Mouse (Mus musculus): ENCODE data around the gene Cnot10.

Cnot10 gene

DNA sequence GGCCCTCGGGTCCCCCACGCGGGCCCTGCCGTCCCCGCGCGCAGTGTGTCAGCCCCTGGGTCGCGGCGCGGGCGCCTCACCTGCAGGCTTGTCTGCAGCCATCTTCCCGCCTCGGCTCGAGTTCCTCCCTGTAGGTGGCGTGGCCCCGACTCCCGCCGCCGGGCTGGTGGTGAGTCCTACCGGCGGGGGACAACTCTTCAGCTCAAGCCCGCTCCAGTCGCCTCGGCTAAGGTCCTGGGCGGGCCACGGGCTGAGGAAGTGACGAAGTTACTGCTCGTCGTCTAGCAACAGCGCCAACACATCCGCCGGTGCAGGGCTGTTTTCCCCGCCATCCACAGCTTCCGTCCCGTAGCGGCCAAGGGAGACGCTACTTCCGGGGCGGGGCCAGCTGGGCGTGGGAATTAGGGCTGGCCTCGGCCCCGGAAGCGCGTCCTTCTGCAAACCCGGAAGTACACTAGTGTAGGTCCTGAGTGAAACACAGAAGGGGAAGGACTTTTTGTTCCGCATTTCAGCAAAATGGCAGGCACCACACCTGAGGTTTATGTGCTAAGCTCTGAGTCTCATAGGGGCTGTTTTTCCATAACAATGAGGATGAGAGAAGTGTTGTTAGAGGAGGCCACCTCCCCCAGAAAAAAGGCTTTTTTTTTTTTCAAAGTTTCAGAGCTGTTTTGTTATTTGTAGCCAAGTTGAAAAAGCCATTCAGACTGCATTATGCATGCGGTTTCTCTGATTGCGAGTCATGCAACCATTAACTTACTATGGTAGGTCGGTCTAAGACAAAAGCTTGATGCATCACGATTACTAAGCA is at the start of gene Cnot10:
TSS of gene Cnot10 (minus strand) at position 346 of the 808 bp plus-strand sequence.
- in situ Hi-C loops (cut with MboI, MseI): loop anchor here in 1 of 2 experiments (5.0 kb wide), 1 partner anchor 87 kb away; no protein-coding TSS in a partner anchor

DNA sequence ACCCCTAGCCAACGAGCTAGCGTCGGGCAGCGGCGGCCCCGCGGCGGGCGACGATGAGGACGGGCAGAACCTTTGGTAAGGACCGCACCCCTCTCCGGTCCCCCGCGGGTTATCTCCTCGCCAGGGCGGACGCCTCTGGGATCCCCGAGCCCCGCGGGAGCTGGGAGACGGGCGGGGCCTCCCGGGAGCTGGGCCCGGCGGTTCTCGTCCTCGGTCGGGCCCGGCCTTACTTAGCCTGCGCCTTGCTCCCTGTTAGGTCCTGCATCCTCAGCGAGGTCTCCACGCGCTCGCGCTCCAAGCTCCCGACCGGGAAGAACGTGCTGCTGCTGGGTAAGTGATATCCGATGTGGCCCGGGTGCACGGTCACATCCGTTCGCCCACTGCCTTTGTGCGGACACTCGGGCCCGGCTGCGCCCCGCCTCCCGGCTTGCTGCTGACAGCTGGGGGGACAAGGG is 49.0 kb upstream of the Cnot10 start:
- in situ Hi-C loops (cut with MboI, MseI): no loop called here

DNA sequence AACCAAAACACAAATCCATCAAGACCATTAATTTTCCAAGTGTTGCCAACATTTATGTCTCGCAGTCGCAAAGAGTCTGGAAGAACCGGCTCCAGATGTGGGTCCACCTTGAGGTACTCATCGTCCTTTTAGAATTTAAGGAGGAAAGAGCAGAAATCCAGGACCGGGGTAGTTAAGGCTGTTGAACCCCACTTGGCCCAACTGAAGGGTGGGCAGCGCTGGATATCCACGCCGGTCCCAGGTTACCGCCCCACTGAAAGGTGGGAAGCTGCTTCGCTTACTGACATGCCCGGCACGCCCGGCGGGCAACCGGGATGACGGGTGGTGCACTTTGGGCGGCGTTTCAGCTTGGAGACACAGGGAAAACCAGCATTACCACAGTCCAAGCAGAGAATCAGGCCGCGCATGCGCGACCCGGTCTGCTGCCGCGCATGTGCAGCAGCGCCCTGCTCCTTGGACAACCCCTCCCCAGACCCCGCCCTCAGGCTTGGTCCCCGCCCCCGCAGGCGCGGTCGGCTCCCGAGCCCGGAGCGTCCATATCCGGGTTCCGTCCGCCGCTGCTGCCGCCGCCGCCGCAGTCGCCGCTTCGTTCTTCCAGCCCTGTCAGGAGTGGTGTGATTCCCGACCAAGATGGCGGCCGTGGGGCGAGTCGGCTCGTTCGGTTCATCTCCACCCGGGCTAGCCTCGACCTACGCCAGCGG is 48.4 kb upstream of the Cnot10 start, which contains the start of gene Dync1li1:
TSS of gene Dync1li1 (plus strand) at position 539 of the 701 bp plus-strand sequence.
- in situ Hi-C loops (cut with MboI, MseI): no loop called here

DNA sequence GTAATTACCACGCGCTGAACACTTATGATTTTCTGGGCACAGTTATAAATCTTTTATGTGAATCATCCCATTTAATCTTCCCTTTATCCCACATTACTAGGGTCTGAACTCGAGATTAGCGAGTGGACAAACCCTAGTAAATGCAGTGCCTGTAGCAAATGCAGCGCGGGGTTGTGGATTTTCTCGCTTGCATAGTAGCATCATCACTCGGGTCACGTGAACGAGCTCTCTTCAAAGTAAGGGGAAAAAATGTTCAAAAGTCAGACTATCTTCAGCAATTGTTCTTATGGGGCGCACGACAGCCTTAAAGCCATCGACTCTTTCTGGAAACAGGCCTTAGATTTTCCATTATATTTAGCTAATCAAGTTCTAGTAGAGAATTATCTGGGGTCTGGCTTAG is 47.7 kb upstream of the Cnot10 start:
- in situ Hi-C loops (cut with MboI, MseI): no loop called here

DNA sequence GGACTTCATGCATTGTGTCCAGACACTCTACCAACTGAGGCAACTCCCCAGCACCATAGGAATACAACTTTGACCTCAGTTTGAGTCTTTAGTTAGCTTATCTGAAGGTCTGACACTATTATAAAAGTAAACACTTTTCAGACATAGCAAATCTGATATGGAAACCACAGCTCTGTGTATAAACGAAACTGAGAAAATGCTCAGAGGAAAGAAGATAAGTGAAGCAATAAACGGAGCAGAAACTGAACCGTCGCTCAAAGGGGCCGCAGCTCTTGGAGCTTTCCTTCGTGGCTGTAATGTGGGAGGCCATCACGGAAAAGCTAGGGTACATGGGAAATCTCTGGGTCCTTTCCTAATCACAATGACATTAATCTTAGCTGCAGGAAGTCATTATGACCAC is 46.3 kb upstream of the Cnot10 start:
- in situ Hi-C loops (cut with MboI, MseI): no loop called here

DNA sequence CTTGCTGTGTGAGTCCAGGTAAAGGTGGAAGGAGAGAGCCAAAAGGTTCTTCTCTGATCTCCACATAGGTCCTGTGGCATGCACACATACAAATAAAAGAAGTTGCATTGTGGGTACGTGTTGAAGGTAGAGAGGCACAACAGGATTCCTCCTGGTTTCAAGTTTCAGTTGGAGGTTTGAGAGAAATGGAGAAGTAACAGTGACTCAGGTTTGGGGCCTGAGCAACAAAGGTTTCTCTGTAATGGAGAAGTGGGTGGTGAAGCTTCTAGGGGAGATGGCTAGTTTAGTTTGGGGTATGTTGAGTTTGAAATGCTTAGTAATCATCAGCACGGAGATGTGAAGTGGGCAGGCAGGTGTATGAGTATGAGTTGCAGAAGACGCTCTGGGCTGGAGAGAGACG is 42.2 kb upstream of the Cnot10 start:
- in situ Hi-C loops (cut with MboI, MseI): no loop called here

DNA sequence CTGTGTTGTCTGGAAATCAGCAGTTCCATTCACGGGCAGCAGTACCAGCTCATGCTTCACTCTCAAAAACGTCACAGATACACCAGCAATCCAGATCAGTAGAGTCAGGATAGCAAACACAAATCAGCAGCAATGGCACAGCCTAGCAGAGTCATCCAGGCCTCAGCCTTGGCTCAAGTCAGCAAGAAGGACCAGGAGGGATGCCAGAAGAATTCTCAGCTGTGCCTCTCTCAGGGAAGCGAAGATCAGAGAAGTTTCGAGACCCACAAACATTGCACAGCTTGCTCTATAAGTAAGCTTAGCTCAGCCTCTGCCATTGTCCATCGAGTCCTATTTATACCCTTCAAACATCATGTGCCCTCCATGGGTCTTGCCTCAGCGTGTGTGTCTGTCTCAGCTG is 40.5 kb upstream of the Cnot10 start:
- in situ Hi-C loops (cut with MboI, MseI): no loop called here

DNA sequence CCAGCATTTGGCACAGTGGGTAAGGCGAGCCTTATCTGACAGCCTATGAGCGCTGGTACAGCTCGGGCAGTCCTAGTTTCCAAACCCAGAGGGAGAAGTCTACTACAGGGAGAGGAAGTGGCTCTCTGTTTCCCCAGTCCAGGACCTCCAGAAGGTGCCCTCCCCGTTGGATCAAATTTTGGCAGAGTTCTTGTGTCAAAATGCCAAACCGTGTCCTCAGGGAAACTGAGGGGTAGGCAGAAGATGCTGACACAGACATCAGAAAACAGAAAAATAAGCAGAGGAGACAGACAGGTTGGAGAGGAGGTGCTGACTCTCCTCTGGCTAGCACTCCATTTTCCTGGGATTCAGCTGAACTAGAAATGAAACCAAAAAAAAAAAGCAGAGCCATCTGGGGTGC is 40.0 kb upstream of the Cnot10 start:
- in situ Hi-C loops (cut with MboI, MseI): no loop called here

DNA sequence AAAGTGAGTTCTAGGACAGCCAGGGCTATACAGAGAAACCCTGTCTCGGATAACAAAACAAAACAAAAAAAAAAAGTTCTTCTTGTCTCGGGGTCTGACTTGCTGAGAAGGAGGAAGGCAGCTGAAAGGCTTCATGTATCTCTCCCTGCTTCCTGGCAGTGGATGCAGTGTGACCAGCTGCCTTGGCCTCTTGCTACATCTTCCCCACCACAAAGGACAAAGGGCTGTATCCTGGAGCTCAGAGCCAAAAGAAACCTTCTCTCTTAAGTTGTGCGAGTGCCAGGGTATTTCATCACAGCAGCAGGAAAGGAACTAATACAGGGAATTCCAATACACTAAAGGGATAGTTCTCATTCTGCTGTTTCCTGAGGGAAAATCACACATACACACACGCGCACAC is 38.6 kb upstream of the Cnot10 start:
- in situ Hi-C loops (cut with MboI, MseI): no loop called here

DNA sequence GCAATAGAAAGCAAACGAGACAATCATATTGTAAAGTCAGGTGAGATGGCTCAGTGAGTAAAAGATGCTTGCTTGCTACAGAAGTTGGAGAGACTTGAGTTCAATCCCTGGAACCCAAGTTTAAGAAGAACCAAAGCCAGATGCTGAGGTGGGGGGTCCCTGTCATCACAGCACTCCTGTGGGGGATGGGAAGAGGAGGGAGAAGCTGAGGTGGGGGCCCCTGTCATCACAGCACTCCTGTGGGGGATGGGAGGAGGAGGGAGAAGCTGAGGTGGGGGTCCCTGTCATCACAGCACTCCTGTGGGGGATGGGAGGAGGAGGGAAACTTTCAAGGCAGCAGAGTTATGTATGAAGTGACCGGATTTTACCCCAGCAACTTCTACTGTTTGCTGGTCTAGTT is 33.6 kb upstream of the Cnot10 start:
- in situ Hi-C loops (cut with MboI, MseI): no loop called here

DNA sequence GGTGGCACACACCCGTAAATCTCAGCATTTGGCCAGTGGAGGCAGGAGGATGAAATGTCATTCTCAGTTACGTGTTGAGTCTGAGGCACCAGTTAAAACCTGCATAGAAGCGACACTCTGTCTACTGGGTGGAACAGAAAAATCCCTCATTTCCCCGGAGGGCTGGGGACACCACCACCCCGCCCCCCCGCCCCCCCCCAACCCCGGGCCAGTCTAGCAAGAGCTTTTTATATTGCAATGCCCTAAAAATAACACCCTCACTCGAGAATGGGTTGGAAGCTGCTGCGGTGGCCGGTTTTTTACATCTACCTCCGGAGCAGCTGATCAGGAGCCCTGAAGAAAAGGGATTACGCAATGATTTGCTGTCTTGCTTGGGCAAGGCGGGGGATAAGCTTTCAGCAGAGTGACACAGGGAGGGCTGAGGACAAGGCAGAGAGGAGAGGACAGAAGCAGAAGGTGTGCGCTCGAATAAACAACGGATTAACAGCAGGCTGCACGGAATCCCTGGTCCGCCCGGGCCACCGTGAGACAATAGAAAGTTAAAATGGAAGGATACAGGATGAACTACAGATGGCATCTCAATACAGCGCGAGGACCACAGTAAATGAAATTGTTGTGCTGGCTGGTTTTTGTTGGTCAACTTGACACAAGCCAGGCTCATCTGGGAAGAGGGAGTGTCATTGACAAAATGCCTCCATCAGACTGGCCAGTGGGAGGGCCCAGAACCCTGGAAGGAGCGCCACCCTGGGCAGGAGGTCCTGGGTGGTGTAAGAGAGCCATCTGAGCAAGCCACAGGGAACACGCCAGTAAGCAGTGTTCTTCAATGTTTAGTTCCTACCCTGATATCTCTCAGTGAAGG is 32.9 kb upstream of the Cnot10 start:
- in situ Hi-C loops (cut with MboI, MseI): no loop called here

DNA sequence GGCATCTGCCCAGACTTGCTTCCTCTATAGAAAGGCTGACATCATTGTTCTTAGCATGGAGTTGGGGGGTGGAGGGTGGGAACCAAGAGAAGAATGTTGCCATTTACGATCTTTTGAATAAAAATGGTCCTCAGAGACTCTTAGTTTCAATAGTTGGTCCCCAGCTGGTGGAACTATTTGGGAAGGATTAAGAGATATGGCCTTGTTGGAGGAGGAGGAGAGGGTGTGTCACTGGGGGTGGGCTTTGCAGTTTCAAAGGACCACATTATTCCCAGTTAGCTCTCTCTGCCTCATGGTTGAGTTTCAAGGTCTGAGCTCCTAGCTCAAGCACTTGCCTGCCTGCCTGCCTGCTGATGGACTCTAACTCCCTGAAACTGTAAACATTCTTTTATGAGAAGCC is 32.0 kb upstream of the Cnot10 start:
- in situ Hi-C loops (cut with MboI, MseI): no loop called here

DNA sequence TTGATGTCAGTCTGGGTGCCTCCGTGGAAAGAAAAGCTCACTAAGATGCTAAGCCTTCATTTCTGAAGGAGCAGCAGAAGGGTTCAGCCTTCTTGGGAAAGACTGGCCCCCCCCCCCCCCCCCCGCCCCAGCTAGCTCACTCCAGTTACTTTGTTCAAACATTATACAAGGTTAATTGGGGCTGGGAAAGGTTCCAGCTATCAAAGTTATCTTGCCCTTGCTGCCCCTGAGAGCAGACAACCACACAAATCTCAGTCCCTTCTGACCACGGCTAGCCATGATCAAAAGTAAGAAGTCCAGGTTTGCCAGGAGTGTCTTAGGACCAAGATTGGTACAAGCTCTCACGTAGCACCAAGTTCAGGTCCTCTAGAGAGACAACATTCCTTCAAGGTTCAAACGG is 29.0 kb upstream of the Cnot10 start:
- in situ Hi-C loops (cut with MboI, MseI): loop anchor here in 1 of 2 experiments (5.0 kb wide), 1 partner anchor 758 kb away; no protein-coding TSS in a partner anchor

DNA sequence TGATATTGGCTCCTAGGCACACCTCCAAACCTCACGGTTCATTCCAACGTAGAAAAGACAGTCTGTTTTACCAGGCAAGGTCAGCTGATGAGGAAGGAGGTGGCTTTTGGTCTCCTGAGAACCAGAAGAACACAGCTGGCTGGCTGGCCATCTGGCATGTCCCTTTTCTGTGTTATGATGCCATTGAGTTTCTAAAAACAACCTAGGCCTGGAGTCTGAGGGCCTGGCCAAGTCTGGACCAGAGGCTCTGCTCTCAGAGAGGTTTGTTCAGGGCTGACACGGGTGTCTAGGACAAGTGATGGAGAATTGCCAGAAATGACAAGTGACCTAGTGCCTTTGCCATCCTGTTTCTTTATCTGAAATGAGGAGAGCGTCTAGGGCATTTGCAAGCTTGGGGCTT is 28.1 kb upstream of the Cnot10 start:
- in situ Hi-C loops (cut with MboI, MseI): loop anchor here in 1 of 2 experiments (5.0 kb wide), 1 partner anchor 759 kb away; no protein-coding TSS in a partner anchor

DNA sequence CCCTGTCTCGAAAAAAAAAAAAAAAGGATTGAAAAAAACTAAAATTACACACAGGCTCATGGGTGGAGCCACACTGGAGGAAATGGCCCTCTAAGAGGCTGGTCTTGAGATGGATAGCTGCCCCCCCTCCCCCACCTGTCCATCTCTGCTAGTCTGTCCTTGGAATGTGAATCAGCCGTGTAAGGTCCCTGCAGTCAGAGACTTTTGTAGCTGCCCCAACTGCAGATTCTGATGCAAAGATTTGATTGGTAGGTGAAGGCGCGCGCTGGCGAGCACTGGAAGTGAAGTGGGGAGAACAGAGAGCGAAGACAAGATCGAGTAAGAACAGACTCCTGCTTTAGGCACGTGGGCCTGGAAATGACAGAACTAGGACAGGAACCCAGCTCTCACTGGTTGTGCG is 26.9 kb upstream of the Cnot10 start:
- in situ Hi-C loops (cut with MboI, MseI): loop anchor here in 1 of 2 experiments (5.0 kb wide), 1 partner anchor 760 kb away; no protein-coding TSS in a partner anchor

DNA sequence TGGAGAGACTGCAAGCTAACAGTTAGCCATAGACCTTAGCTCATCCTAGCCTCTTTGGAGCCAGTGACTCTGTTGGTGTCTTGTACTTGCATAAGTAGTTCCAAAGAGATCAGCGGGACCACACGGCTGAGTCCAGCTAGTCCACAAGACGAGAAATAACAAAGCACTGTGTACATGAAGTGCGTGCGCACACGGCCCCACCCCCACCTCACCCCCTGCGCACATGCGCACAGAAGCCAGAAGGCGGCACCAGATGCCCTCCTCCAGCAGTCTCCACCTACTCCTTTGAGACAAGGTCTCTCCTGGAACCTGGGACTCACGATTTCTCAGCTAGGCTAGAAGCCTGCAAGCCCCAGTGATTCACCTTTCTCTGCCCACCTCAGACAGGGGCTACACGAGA is 23.8 kb upstream of the Cnot10 start:
- in situ Hi-C loops (cut with MboI, MseI): no loop called here

DNA sequence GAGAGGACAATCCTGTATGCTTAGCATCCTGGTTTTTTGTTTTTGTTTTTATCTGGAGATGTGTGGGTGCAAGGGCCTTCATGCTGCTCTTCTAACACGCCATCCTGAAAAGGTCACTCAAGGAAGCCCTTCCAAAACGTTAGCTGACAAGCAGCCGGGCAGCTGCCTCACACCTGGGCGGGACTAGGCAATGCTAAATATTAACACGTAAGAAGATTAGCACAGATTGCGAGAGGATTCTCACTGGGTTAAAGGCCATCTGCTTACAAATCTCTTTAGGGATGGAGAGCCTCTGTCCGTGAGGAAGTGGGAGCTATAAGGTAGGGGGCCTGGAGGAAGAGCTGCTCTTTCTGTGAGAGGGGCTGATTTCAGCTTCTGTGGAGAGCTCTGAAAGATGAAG is 22.0 kb upstream of the Cnot10 start:
- in situ Hi-C loops (cut with MboI, MseI): no loop called here

DNA sequence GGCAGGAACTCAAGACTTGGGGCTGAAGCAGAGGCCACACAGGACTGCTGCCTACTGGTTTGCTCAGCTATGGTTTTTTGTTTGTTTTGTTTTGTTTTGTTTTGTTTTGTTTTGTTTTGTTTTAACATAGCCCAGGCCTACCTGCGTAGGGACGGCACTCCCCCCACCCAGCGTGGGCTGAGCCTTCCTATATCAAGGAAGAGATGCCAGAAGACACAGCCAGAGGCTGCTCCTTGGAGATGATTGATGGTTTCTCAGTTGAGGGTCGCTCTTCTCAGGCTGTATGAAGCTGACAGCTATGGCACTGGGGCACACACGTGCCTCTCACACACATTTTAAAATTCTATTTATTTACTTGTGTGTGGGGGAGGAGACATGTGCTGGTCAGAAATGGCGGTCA is 21.0 kb upstream of the Cnot10 start:
- in situ Hi-C loops (cut with MboI, MseI): no loop called here

DNA sequence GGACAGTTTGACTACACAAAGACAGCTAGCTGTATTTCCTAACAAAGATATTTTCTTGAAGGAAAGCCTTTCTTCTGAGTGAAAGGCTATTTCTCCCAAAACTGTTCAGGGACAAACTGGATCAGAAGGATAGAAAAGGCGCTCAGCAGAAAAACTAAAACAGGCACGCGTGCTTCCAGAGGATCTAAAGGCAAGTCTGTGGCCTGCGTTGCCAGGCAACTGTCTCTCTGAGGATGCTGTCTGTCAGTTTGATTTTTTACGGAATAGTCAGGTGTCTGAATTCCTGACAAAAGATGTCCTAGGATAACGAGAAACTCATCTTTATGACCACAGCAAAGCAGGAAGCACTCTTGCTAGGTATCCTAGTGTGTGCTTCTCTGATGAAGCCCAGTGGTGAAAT is 20.5 kb upstream of the Cnot10 start:
- in situ Hi-C loops (cut with MboI, MseI): no loop called here

DNA sequence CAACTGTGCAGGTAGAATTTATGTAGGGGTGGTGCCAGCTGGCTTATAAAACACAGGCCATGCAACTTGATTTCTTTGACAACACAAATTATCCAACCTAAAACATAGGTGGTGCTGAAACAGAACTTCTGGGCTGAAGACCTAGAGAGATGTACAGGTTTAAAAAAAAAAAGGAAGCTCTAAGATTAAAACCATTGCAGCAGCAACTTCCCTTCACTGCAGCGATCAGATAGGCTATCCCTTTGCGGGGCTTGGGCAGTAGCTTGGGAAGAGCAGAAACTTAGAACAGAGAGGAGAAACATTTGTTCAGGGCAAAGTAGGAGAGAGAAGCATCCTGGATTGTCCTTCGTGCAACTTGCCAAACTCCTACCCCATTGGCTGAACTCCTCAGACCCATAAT is 16.7 kb upstream of the Cnot10 start:
- in situ Hi-C loops (cut with MboI, MseI): no loop called here

DNA sequence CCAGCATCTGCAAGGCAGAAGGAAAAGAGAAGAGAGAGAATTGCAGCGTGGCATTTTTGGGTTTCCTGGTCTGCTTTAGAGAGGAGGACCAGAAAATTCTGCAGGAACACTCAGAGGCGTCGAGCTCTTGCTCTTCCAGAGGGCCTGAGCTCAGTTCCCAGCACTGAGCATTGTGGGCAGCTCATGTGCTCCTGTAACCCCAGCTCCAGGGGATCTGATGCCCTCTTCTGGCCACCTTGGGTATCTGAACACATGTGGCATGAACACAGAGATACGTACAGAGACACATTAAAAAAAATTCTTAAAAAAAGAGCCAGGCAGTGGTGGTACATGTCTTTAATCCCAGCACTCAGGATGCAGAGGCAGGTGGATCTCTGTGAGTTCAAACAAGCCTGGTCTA is 15.4 kb upstream of the Cnot10 start:
- in situ Hi-C loops (cut with MboI, MseI): no loop called here

Data from T-helper 17 cell (primary cell).